Mouse (Mus musculus): ENCODE data around the gene Saa1.
"Not testable (repeated sequence)": the region's sequence is repeated elsewhere in the genome, so short reads cannot be mapped to it uniquely, and the experiment has no call there.

The Saa1 gene

DNA sequence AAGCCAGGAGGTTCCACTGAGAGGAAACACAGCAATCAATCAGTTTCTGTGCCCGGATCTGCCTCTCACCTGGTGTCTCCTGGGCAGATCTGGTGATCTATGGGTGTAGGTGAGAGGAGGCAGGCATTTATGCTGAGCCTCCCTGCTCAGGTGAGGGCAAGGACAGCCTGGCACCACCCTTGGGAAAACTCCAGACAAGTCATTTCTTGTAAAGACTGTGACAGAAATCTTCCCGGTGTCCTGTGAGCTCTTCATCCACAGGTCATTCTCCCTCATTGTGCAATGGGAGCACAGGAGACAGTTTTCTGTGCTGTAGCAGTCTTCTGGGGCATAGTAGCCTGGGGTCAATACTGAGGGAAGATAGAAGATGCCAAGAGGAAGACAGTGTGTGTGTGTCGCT lies at the start of gene Saa1:
TSS of gene Saa1 (minus strand) at position 101 of the 400 bp plus-strand sequence.
- DNase-seq: not testable (repeated sequence)

DNA sequence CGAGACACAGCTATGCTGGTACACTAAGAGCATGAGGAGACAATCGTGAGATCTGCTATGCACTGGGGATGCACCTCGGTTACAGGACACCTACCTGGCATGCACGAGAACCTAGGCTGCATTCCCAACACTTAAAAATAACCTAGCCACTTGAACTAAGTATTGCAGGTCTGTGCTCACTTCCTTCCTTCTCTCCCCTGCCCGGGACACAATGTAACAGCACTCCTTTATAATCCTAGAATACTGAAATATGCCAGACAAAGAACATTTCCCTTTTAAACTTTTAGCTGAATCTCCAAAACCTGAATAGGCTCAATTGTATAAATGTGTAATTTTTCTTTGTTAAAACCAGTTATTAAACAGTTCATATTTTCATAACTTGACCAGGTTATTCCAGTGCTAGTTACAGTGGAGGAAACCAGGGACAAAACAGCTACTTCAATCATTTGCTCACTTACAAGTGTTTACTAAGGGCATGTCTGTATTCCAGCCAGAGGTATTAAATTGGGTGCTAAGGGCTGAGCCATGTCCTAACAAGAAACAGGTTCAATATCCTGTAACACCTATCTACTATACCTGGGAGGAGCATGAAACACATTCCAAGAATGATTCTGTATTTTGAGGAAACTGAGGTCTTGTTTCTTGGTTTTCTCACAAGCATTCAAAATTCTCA lies 46.5 kb upstream of the Saa1 start:
- no peak for DNase-seq

DNA sequence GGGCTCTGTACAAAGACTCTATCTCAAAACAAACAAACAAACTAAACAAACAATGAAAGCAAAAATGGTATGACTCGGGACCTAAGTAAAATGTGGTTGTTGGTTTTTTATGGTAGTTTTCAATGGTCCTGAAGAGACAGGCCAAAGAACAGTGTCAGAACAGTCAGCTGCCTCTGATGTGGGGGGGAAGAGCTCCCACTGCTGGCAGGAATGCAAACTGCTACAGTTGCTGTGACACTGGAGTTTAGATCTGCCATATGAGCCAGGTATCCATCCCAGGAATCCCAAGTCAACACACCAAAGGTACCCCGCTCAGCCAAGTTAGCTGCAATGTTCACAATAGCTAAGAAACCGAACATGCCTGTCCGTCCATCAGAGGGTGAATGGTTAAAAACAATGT lies 27.9 kb upstream of the Saa1 start:
- peak; percentile 67 for DNase-seq

DNA sequence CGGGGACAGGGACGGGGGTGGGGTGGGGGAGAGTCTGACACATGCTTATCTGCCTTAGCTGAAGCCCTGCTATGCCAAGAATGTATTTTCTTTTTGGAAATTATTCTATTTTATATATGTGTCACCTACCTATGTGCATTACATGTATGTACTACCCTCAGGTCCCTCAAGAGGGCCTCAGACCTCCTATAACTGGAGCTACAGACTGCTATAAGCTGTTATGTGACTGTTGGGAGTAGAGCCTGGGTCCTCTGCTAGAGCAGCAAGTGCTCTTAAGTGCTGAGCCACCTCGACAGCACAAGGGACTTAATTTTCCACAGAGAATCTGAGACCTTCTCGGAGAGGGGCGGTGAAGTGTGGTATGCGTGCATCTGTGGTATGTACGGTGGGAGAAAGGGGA lies 25.7 kb upstream of the Saa1 start:
- no peak for DNase-seq

DNA sequence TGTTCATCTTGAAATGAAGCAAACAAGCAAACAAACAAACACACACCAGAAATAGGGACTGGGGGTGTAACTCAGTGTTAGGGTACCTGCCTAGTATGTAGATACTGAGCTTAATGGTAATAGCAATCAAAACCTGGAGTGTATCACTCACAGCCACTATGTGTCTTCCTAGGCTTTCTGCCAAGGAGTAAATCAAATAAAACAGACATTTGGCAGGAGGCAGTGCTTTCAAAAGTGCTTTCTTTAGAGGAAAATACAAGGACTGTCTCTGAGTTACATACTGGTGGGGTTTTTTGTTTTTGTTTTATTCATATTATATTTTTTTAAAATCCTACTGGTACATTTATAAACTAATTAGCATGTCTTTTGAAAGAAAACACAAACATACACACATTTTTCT lies 24.6 kb upstream of the Saa1 start:
- no peak for DNase-seq

DNA sequence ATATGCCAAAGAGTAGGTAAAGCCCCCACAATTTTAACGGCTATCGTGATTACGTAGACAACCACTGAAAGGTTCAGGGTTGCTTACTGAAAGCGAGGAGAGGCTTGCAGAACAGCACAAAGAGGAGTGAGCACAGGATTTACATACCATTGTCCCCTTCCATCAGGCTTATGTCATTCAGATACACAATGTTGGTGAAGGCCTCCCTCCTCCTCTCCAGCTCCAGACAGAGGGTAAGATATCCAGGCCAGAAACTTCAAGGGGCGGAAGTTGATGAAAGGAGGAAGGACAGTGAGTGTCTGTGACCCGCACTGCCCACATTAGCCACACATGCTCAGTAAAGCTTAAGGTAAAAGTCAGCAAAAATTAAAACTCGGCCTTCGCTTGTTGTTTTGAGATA lies 21.9 kb upstream of the Saa1 start:
- no peak for DNase-seq

DNA sequence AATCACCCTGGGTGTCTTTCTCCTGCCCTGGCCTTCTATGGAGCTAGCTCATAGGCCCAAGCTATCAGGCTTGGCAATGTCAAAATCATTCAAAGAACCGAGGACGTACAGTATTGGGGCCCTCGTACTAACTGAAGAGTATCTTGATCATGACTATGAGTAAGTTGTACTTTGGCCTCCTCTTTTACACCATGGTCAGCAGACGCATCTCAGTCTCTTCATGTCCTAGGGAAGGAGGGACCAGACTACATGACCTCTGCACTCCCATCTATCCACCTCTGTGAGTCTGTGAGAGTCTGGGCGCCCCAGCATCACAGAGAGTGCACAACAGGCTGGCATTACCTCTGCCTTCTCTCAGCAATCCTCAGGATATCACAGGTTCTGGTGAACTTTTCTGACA lies 19.8 kb upstream of the Saa1 start:
- no peak for DNase-seq

DNA sequence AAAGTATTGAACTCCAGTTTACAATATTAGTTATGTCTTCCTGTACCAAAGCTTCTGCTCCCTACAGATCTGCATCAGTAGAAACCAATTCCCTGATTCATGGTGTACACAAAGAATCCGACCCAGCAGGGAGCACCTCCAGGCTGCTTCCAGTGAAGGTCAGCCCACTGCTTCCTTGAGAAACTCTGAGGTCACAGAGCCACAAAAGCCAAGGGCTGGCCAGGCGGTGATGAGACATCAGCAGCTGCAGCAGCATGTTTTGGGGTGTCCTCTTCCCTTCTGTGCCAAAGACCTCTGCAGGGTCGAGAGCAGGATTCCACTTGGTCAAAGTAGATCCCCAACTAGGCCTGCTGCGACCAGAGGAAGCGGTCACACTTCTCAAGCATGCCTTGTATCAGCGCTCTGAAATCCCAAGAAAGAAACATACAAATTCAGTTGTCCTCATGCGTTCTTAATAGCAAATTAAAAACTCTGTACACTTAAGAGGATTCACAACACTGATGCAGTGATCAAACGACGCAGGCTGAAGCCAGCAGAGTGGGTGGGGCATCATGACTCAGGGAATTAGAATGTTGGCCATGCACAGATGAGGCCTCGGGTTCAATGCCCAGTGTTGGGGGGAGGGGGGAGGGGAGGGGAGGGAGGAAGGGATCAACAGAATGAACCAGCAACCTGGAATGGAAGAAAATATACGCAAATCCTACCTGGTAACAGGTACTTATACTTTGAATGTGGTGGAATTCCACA lies 18.4 kb upstream of the Saa1 start:
- DNase-seq: no peak

DNA sequence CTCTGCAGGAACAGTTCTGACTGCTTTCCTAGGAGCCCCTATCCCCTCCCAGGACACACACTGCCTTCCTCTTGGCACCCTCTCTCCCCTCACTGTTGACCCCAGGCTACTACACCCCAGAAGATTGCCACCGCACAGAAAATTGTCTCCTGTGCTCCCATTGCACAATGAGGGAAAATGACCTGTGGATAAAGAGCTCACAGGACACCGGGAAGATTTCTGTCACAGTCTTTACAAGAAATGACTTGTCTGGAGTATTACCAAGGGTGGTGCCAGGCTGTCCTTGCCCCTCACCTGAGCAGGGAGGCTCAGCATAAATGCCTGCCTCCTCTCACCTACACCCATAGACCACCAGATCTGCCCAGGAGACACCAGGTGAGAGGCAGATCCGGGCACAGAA lies 8.7 kb upstream of the Saa1 start, which contains the start of gene Saa2:
TSS of gene Saa2 (plus strand) at position 301 of the 400 bp plus-strand sequence.
- DNase-seq: no peak

DNA sequence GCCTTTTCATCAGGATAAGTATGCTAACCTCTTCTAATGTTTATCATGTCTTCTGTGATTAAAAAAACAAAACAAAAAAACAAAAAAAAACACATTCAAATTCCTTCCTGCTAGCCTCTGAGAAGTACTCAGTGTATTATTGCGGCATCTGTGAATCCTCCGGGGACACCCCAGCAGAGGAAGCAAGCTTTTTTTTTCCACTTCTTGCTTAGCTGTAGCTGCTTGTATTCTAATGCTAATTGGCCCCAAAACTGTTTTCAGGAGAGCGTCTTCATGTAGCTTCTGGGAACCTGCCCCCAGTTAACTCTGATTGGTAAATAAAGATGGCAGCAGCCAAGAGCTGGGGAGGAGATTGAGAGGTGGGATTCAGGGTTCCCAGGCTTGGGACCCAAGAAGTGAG lies 5.7 kb upstream of the Saa1 start:
- DNase-seq: no peak

DNA sequence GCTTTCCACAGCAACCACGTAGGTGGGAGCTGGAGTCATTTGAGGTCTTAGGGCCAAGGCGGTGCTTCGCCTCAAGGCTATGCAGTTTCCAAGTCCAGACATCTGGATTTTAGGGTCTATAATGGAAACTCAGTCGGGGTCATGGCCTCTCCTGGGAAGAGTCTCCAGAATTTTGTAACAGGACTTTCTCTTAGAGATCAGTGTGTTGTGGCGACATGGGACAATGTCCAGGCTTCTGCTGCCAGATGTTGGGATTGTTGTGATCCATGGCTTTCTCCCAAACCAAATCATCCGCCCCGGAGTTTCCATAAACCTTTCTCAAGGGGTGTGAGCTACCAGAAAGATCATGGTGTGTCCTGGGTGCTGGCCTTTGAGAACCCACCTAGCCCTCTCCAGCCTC lies 3.6 kb upstream of the Saa1 start:
- no peak for DNase-seq

DNA sequence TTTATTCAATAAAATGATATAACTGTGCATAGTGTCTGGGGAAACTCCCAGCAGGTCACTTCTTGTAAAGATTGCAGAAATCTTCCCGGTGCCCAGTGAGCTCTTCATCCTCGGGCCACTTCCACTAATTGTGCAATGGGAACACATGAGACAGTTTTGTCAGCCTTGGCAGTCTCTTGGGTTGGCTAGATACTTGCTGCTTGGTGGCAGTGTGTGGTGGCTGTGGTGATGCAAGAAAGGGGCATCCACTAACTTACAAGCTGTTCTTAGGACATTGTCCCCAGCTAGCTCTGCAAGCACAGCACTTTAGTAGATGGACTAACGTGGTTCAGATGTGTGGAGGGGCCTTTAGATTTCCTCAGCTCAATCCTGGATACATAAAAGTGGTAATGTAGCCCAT lies 3.0 kb upstream of the Saa1 start:
- DNase-seq: no peak

DNA sequence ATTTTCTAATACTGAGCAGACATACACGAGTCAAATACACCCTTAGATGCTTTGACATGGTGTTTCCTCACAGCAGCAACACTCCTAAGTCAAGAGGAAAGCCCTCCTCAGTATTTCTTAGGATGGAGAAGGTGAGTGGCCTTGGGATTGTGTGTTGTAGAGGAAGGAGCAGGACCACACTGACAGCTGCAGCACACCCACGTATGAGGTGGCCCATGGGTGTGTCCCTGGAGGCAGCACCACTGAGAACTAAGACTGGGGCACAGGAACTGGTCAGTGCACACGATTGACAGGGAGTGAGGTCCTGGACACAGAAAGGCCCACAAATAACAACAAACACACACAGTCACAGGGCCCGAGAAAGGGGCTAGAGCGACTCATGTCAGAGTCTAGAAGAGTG lies 2.7 kb downstream of the Saa1 start:
- DNase-seq: not testable (repeated sequence)

DNA sequence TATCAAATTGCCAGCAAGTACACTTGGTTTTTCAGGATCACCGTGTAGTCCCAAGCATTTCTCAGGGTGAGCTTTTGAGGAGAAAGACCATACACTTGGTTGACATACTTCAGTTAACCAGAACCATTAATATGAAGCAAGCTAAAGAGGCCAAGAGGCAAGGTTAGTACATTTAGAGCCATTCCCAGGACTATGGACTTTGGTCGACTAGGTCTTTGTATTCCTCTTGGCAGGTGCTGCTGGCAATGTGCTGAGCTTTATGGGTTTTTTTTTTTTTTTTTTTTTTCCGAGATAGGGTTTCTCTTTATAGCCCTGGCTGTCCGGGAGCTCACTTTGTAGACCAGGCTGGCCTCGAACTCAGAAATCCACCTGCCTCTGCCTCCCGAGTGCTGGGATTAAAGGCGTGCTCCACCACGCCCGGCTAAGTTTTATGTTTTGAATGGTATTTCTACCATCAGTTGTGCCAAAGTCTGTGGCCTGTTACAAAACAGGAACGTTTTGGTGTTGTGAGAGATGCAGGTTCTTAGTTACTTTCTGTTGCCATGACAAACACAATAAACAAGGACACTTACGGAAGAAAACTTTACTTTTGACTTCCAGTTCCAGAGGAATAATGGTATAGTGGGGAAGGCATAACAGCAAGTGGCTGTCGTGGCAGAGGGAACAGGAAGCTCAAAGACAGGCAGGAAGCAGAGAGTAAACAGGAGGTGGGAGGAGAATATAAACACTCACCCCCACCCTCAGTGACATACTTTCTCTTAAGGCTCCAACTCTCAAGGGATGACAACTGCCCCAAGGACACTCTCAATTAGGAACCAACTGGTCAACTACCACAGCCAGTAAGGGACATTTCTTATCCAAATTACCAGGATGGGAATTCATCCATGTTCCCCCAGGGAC lies 4.0 kb downstream of the Saa1 start:
- DNase-seq: no peak

DNA sequence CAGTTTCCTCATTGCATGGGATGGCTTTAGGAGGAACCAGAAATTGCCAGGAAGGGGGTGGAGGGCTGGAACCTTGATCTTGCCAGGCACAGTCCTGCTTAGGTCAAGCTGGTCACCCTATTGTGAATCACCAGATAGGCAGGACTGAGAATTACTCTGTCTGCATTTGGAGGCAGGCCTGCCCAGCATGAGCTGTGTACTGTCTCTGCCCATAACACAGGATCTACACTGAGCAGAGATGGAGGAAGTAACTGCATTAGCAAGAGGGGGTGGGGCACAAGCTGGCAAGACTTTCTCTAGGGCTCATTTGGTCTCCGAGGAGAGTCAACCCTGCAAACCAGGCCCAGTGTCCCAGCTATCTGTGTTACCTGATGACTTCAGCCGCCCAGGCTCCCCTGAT lies 7.8 kb downstream of the Saa1 start:
- no peak for DNase-seq

DNA sequence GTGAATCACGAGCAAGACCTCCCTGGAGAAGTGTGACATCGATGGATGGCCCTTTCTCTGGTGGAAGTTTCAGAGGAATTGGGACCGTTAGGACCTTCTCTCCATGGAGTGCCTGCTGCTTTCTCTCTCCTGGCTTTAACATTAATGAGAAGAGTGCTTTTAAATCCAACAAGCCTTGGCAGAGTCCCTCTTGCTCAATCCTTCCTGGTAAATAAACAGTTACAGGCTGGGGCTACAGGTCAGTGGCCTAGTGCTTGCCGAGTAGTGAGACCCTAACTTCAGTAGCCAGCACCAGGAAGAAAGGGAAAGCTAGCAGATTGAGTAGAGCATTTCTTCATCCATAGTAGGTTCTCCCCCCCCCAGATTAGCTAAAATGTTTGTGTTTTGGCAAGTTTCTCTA lies 10.3 kb downstream of the Saa1 start, which contains the start of gene Saa4:
TSS of gene Saa4 (minus strand) at position 146 of the 400 bp plus-strand sequence.
- DNase-seq: no peak

DNA sequence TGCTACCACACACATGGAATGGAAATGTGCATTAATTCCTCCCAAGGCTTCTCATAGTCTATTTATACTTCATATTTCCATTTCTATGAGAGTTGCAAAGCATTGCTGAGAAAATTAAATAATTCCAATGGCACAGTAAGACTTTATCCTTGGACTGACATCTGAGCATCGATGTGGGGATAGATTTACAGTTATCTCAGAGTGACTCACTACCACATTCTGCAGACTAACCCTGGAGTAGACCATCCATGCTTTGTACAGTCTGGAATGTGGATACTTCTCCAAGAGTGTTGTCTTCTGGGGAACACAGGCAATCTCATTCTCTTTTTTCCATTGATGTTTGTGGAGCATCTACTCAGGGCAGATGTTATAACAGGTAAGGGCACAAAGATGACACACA lies 15.2 kb downstream of the Saa1 start:
- DNase-seq: no peak

DNA sequence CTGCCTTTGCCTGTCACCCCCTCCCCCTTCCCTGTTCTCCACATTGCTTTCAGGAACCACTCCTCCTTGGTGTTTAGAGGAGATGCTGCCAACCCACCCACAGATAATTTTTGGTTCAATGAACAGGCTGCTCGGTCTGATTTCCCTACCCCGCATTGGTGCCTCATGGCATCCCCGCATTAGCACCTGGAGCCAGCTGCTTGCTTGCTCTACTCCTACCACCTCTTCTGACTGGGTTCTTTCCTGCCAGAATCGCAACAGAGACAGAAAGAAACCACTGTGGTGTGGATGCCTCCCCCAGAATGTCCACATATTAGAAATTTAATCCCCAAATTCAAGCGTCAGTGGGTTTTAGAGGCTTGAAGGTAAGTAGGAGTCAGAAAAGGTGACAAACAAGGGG lies 18.4 kb downstream of the Saa1 start:
- DNase-seq: no peak

DNA sequence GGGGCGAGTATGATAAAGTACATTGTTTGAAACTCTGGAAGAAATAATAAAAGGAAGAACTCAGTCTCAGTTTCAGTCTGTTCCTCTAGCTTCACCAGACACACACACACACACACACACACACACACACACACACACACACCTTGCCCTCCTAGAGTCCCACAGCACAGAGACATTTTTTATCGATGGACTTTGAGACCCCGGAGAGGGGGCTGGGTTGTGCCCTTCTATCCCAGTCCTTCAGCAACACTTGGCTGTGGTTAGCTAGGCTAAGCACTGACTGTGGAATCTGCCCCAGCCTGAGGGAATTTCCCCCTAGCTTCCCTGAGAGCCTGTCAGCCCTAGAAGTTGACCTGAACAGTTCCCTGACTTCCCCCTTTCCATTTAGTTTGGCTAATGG lies 18.9 kb downstream of the Saa1 start:
- DNase-seq: no peak

DNA sequence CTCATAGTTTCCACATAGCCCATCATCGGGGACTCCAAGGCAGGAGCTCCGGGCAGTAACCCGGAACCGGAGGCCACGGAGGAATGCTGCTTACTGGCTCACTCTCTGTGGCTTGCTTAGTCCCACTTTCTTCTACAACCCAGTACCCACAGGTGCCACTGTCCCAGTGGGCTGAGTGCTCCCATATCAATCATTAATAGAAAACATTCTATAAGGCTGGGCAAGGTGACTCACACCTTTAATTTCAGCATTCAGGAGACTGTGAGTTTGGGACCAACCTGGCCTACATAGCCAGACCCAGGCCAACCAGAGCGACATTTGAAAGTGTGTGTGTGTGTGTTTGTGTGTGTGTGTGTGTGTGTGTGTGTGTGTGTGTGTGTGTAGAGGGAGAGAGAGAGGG lies 19.4 kb downstream of the Saa1 start:
- no peak for DNase-seq

DNA sequence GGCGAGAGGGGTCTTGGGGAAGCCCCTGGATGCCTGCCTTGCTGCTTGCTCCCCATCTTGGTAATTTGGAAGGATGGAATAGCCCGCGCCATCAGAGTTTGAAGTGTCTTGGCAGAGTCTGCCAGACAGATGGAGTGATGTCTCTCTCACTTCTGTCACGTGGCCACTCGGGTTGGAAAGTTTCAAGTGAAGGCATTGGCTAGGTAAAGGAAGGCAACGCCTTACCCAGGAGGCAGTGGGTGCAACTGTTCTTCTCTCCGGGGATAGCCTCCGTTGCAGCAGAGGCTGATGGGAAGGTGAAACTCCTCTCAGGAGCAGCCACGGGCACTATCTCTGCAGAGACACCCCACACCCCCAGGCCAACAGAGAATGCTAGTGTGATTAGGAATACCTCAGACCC lies 22.3 kb downstream of the Saa1 start:
- peak; percentile 66 for DNase-seq

DNA sequence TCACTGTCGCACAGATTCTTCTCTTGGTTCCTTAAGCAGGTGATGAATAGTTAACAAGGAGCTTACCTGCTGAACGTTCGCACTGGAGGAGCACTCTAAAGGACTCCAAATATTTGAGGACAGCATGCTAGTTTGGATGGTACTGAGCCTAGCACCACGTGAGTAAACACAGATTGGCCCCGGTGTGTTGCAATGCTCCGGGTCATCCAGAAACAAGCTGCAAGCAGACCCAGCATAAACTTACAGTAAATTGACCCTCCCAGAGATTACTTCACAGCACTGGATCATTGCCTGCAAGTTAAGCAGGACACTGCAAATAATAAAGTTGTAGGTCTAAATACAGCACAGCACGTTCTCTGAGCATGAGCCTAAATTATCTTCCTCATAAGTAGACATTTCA lies 23.3 kb downstream of the Saa1 start:
- peak; percentile 59 for DNase-seq

DNA sequence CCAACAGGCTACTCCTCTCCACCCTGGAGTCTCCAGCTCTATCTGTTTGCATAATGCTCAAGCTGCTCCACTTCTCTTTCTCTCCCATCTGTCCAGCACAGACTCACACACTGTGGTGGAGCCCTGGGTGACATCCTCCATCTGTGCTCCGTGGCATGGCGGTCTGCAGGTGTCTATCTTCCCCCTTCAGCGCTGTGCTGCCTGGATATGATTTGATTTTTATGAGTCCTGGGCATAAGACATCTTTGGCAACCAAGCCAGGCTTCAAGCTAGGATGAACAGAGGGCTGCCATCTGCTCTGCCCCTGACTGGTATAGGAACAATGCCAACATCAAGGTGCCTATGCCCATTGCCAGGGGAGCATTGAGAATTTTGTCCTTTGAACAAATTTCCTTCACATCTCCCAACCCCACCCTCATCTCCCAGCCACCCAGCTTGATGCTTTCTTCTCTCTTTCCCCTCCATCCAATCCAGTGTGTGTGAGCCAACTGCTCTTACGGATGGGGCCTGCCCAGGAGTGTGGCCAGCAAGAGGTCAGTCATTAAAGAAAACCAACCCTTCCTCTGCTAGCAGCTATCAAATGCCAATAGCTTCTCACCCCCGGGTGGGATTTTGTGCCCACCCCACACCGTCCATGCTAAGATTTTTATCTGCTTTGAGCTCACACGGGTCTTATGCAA lies 24.0 kb downstream of the Saa1 start:
- peak; percentile 96 for DNase-seq

Measured in cerebellum, adult 9-11 months (tissue).